Mouse (Mus musculus): ENCODE data around the gene Mtch2.

Mtch2 gene

GRCm38 (mm10) chr2:90906721-90907120, 59.8 kb downstream of the Mtch2 start:
- no peak for DNase-seq (ENCODE audit: low spot score)

GRCm38 (mm10) chr2:90910861-90911260, 63.9 kb downstream of the Mtch2 start:
- DNase-seq (ENCODE audit: low spot score) = no peak

DNA sequence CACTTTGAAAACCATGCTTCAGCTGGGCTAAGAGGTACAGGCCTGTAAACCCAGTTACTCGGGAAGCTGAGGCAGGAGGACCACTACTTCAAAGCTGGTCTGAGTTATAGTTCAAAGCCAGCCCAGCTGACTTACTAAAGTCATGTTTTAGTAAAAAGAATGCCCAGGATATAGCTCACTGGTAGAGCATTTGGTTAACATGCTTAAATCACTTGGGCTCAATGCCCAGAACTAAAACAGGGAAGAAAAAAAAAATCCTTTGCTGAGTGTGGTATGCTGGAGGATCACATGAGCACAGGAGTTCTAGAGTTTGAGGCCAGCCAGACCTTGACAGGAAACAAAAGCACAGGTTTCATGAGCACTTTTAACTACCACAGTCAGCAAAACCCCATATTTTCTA, 64.7 kb downstream of the Mtch2 start:
- DNase-seq (ENCODE audit: low spot score) = no peak

DNA sequence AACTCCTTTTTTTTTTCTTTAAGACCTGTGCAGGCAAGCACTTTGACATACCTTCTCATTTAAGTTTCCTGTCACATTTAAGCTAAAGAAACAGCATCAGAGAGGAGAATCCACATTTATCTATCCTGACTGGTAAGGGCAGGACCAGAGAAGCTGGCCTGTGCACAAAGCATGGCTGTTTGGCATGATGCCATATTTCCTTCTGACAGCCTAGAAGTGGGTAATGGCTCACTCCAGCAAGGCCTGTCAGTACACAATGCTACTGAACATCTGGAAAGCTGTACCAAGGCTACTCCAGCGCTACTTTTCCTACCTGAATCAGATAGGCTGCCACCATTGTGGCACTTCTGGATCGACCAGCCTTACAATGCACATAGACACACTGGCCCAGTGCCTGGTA, 66.7 kb downstream of the Mtch2 start:
- DNase-seq (ENCODE audit: low spot score) = no peak

DNA sequence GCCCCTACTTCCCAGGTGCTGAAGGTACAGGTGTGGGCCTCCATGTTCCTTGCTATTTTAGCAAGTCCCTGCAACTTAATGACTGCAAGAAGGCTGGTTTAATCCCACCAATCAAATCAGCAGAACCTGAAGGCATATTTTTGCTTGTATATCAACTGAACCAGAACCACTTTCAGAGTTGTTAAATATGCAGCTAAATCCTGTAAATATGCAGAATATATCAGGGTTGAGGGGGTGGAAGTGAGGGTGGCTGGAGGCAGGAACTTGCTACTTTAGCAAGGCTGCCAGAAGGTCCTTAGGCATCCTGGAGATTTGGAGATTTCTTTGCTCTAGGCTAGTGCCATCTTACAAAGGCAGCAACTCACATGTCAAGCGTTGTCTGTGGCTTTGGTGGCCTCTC, 68.6 kb downstream of the Mtch2 start:
- DNase-seq (ENCODE audit: low spot score) = no peak

Data from urinary bladder, postnatal 14 days (tissue).